Mouse (Mus musculus) lung, adult 2 months (tissue): ENCODE data around the gene Pop7. TPM values are rescaled to one million over a fixed set of nuclear protein-coding genes. Genes with fewer than 3 reads are reported as not detected.

Source experiments
- DNase-seq: peaks from one replicate; pipeline ENCODE4 v3.0.0; 2022
- H3K4me1 ChIP-seq: fragments of 200-500 bp; 2 replicates; pipeline ENCODE4 v1.6.1; 2011; ENCODE audit warnings: low read length; ENCODE audit not compliant: control insufficient read depth, insufficient read depth
- H3K4me3 ChIP-seq: fragments of 200-500 bp; replicated peaks from 2 replicates; pipeline ENCODE3; 2011; ENCODE audit warnings: low read depth, mild to moderate bottlenecking, control low read depth, low read length; ENCODE audit errors: extremely low read depth
- CTCF ChIP-seq: fragments of 200-500 bp; IDR thresholded peaks from 2 replicates; pipeline ENCODE4 v1.5.1; 2011; ENCODE audit warnings: mild to moderate bottlenecking, low read length, control low read depth; ENCODE audit not compliant: insufficient read depth
- POLR2A ChIP-seq: fragments of 200-500 bp; IDR thresholded peaks from 2 replicates; pipeline ENCODE4 v1.6.1; 2011; ENCODE audit warnings: low read depth, mild to moderate bottlenecking, control low read depth, low read length, borderline replicate concordance; ENCODE audit errors: extremely low read depth
- WGBS: fragments of 180-500 bp; shearing (Covaris S2); methylation state at CpG from one replicate; pipeline ENCODE4 v1.1.7; 2018; 5-methylcytosine and 5-hydroxymethylcytosine counted together
- polyA plus RNA-seq: library from polyadenylated mRNA; depleted of rRNA; stranded (reverse); fragments of >200 nt; gene quantifications from 2 replicates; pipeline ENCODE4 v1.2.3, GENCODE M21; 2012

The Pop7 gene
- polyA plus RNA-seq, 1 experiment: 28.4 TPM

DNA sequence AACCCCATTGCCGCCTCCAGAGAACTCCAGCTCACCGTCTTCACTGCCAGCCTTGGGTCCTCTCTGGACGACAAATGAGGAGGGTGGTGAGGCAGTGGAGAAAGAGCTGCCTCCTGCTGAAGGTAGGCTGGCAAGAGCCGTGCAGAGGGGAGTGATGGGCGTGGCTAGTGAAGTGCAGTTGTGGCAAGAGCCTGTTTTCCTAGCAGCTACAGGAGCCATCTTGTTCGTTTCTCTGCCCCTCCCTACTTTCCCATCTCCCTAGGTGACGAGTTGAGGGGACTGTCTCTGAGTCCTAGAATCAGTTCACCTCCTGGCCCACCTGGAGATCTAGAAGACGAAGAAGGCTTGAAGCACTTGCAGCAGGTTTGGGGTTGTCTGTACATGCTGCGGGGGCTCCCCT, 19.5 kb upstream of the Pop7 start:
- no peak for TF ChIP-seq CTCF
- no peak for TF ChIP-seq POLR2A
- H3K4me1 ChIP-seq: no peaks in the 10 kb centered on the region
- WGBS: 73% methylated on average over 9 of the region's 9 CpGs
- H3K4me3 ChIP-seq: no peak overlapping the region
- no peak for DNase-seq

GRCm38 (mm10) chr5:137519691-137520550, 17.6 kb upstream of the Pop7 start:
- 80% methylated on average over 27 of the region's 27 CpGs for WGBS
- DNase-seq: no peak
- no peak overlapping the region for H3K4me3 ChIP-seq
- H3K4me1 ChIP-seq: no peaks in the 10 kb centered on the region; the same call in 1 of the 2 replicates
- TF ChIP-seq POLR2A: no peak

GRCm38 (mm10) chr5:137518436-137518835, 16.1 kb upstream of the Pop7 start, which contains the start of gene Gigyf1:
Gigyf1 (plus strand) TSS chr5:137518548.
- DNase-seq: no peak
- Histone ChIP-seq H3K4me1 (peaks cover 10% of the 10 kb centered on the region), H3K4me3 (no peak within 1 kb of the TSS)
- TF ChIP-seq POLR2A: no peak
- peak; percentile 52 for TF ChIP-seq CTCF
- WGBS: 74% methylated on average over 5 of the region's 5 CpGs

GRCm38 (mm10) chr5:137514811-137515210, 12.5 kb upstream of the Pop7 start:
- 78% methylated on average over 3 of the region's 3 CpGs for WGBS
- H3K4me3 ChIP-seq: no peak overlapping the region
- no peak for DNase-seq
- TF ChIP-seq POLR2A (no peak), CTCF (no peak)
- peaks cover 30% of the 10 kb centered on the region for H3K4me1 ChIP-seq

DNA sequence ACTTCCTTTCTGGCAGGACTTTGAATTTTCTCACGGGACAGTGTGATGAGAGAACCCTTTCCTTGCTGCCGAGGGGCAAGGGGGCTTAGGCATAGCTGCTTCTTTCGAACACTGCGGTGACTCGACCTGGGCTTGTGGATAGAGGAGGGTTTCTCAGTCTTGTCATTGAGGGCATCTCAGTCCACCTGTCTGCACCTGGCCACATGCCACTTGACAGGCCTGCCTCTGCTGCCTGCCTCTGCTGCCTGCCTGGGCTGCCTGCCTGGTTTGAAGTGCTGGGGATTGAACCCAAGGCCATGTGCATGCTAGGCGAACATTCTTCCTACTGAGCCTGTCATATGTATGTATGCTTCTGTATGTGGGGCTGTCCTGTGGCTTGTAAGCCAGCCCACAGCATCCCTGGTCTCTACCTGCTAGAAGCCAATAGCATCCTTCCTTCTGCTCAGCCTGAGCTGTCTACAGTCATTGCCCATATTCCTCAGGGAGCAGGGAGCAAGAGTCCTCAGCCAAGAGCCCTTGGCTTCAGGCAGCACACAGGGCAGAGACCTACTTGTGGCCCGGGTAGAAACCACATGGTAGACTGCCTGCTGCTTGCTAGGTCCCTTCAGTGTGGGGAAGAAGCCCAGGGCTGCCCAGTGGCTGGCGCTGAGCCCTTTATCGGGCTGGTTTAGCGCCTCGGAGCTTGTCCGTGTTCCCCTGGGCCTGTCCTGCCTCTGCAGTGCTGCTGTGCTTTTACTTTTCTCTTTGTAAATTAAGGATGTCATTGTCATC, 11.8 kb upstream of the Pop7 start:
- WGBS: 66% methylated on average over 12 of the region's 12 CpGs
- TF ChIP-seq POLR2A (no peak; the same call in 1 of the 2 replicates), CTCF (no peak)

DNA sequence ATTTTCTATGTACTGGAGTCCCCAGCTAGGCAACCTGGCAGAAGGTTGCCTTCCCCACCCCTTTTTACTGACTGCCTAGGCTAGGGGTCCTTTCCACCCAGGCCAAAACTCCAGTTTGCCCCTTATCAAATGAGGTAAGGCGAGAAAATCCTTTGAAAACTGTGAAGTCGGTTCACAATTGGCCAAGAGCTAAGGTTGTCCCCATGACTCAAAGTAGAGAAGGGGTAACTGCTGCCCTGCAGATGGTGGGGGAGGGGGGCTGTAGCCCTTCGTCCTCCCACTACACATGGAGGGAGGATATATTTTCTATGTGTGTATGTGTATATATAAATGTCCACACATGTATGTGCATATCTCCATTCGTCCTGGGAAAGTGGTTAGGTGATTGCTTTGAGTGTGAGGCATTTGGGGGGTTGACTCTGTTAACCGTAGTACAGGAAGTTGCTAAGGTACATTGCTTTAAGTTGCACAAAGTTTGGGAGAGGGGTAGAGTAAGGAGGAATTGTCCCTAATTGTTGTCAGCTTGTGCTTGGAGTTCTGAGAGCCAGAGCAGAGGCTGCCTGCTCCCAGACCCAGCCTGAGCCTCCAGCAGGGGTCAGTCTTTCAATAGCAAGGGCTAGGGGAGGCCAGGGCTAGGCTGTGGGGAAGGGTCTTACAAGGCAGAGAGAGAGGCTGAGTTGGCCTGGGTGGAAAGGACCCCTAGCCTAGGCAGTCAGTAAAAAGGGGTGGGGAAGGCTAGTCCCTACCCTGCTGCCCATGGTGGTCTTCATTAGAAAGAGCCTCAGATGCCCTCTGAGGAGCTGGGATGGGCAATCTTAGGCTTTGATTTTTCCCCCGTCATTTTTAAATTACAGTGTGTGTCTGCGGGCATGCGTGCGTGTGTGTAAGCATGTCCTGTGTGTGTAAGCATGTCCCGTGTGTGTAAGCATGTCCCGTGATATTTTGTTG, 10.8 kb upstream of the Pop7 start:
- TF ChIP-seq CTCF (peak; percentile 63), POLR2A (no peak)
- peak; percentile 36 for DNase-seq
- peaks cover 30% of the 10 kb centered on the region for H3K4me1 ChIP-seq
- no peak overlapping the region for H3K4me3 ChIP-seq
- WGBS: 70% methylated on average over 11 of the region's 11 CpGs

More for the DNA sequence above, 11.8 kb upstream of the Pop7 start:
- H3K4me1 ChIP-seq: peaks cover 30% of the 10 kb centered on the region
- H3K4me3 ChIP-seq: no peak overlapping the region
- no peak for DNase-seq

GRCm38 (mm10) chr5:137511706-137512105, 9.4 kb upstream of the Pop7 start:
- 58% methylated on average over 3 of the region's 3 CpGs for WGBS
- Histone ChIP-seq H3K4me1 (peaks cover 30% of the 10 kb centered on the region), H3K4me3 (peak overlapping the region; percentile 6)
- DNase-seq: no peak
- no peak for TF ChIP-seq CTCF
- TF ChIP-seq POLR2A: no peak

GRCm38 (mm10) chr5:137510573-137511390, 8.5 kb upstream of the Pop7 start:
- 1% methylated on average over 62 of the region's 83 CpGs for WGBS
- TF ChIP-seq POLR2A (no peak), CTCF (no peak)
- peak; percentile 28 for DNase-seq
- H3K4me1 ChIP-seq: peaks cover 30% of the 10 kb centered on the region
- peak overlapping the region; percentile 82 for H3K4me3 ChIP-seq

DNA sequence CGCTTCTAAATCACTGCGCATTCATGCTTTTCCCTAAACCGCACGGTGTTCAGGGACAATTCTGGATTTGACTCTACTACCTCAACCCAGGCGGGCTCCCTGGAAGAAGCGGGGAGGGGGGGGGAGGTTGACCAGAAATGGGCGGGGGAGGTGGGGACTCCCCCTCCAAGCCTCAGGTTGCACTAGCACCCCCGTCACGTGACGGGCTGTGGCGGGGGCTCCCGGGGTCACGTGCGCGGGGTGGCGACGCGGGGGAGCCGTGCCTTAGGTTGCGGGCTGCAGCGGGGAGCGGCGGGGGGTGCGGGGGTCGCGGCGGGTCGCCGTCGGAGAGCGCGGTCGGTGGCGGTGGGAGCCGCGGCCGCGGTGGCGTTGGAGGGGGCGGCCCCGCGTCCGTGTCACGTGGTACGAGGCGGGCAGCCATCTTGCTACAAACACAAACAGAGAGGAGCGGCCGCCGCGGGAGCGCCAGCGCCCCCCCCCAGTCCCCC, 7.7 kb upstream of the Pop7 start:
- 3% methylated on average over 22 of the region's 52 CpGs for WGBS
- Histone ChIP-seq H3K4me3 (peak overlapping the region; percentile 82), H3K4me1 (peaks cover 30% of the 10 kb centered on the region)
- DNase-seq: peak; percentile 87
- no peak for TF ChIP-seq CTCF
